Mouse (Mus musculus) ES-E14 (cell line): ENCODE measurements at regions not wholly inside any gene's neighbourhood (a gene's known extent, or its start where the extent isn't known, plus 50 kb on each side); places are given as distances from the start of the nearest gene placed in this dataset.

Source experiments
- CHD2 ChIP-seq: IDR thresholded peaks from 2 replicates; pipeline ENCODE4 v1.6.1; 2014; ENCODE audit warnings: mild to moderate bottlenecking, low read depth, low read length, inconsistent platforms
- ZNF384 ChIP-seq: IDR thresholded peaks from 2 replicates; pipeline ENCODE4 v1.6.1; 2012; ENCODE audit warnings: low read depth, low read length, inconsistent platforms

GRCm38 (mm10) chr10:66491850-66492249, 604.1 kb upstream of the Jmjd1c start:
- TF ChIP-seq CHD2 (no peak), ZNF384 (no peak)
